Mouse (Mus musculus): ENCODE data around the gene Plk5. TPM values are rescaled to one million over a fixed set of nuclear protein-coding genes. Genes with fewer than 3 reads are reported as not detected.

The Plk5 gene
- polyA plus RNA-seq, 1 experiment from 2014 or later: not detected

DNA sequence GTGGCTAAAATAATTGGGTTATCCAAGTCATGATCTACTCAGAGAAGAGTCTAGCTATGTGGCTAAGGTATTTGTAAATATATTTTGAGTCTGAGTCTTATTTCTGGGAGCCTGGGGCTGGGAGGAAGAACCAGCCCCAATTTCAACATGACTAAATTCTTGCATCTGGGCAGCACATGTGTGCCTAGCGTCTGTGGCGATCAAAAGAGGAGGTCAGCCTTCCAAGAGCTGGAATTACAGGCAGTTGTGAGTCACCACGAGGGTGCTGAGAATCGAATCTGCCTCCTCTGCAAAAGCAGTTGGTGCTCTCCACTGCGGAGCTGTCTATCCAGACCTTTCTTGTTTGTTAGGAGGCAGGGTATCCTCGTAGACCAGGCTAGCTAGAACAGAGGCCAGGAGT lies 9.5 kb downstream of the Plk5 start:
- no peaks in the 10 kb centered on the region for H3K4me1 ChIP-seq (ENCODE audit: control insufficient read depth in 2 of 2, insufficient read depth in 2 of 2, low read length in 2 of 2)
- no peak overlapping the region for H3K4me2 ChIP-seq (ENCODE audit: low read length)
- WGBS: 64% methylated on average over 6 of the region's 6 CpGs
- no peak for ATAC-seq (ENCODE audit: insufficient number of reproducible peaks, insufficient read depth, low FRiP score, low read depth)
- no peak overlapping the region for H3K9ac ChIP-seq (ENCODE audit: low read length)
- H3K27me3 ChIP-seq (ENCODE audit: control insufficient read depth, insufficient read depth, low read length): peaks cover 31% of the 10 kb centered on the region
- no peak overlapping the region for H3K4me3 ChIP-seq (ENCODE audit: control insufficient read depth in 1 of 2, insufficient read depth in 1 of 2, low read depth in 1 of 2, low read length in 2 of 2)
- H3K36me3 ChIP-seq (ENCODE audit: control insufficient read depth, insufficient read depth, low read length): no peaks in the 10 kb centered on the region
- no peak overlapping the region for H3K27ac ChIP-seq (replicated peaks in 1 of 2; ENCODE audit: control insufficient read depth in 1 of 2, insufficient read depth in 1 of 2, low read depth in 2 of 2, low read length in 2 of 2)
- H3K9me3 ChIP-seq (ENCODE audit: control insufficient read depth, low read length): no peaks in the 10 kb centered on the region

GRCm38 (mm10) chr10:80367954-80368353 lies 11.7 kb downstream of the Plk5 start:
- Histone ChIP-seq H3K27ac (replicated peaks in 1 of 2; ENCODE audit: control insufficient read depth in 1 of 2, insufficient read depth in 1 of 2, low read depth in 2 of 2, low read length in 2 of 2) (no peak overlapping the region), H3K9ac (ENCODE audit: low read length) (no peak overlapping the region), H3K36me3 (ENCODE audit: control insufficient read depth, insufficient read depth, low read length) (no peaks in the 10 kb centered on the region), H3K9me3 (ENCODE audit: control insufficient read depth, low read length) (no peaks in the 10 kb centered on the region), H3K4me2 (ENCODE audit: low read length) (no peak overlapping the region), H3K4me3 (ENCODE audit: control insufficient read depth in 1 of 2, insufficient read depth in 1 of 2, low read depth in 1 of 2, low read length in 2 of 2) (no peak overlapping the region), H3K27me3 (ENCODE audit: control insufficient read depth, insufficient read depth, low read length) (peaks cover 25% of the 10 kb centered on the region), H3K4me1 (ENCODE audit: control insufficient read depth in 2 of 2, insufficient read depth in 2 of 2, low read length in 2 of 2) (0 out of 4 replicates have a peak, but pooled peaks cover 0 to 3% of the 10 kb centered on the region in 2 experiments)
- no peak for ATAC-seq (ENCODE audit: insufficient number of reproducible peaks, insufficient read depth, low FRiP score, low read depth)
- WGBS: 52% methylated on average over 5 of the region's 5 CpGs

DNA sequence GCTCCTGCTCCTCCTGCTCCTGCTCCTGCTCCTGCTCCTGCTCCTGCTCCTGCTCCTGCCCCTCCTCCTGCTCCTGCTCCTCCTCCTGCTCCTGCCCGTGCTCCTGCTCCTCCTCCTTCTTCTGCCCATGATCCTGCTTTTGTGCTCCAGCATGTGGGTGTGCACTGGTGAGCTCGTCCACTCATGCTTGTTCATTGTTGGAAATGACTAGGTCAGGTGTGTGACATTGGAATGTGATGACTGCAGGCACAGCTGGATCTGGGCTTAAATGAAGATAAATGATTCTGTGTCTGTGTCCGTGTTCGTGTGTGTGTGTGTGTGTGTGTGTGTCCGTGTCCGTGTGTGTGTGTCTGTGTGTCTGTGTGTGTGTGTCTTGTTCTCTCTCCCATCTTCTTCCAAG lies 12.1 kb downstream of the Plk5 start:
- H3K36me3 ChIP-seq (ENCODE audit: control insufficient read depth, insufficient read depth, low read length): no peaks in the 10 kb centered on the region
- H3K27me3 ChIP-seq (ENCODE audit: control insufficient read depth, insufficient read depth, low read length): peaks cover 23% of the 10 kb centered on the region
- H3K9me3 ChIP-seq (ENCODE audit: control insufficient read depth, low read length): no peaks in the 10 kb centered on the region
- WGBS: 81% methylated on average over 6 of the region's 6 CpGs
- 0 out of 4 replicates have a peak, but pooled peaks cover 0 to 3% of the 10 kb centered on the region in 2 experiments for H3K4me1 ChIP-seq (ENCODE audit: control insufficient read depth in 2 of 2, insufficient read depth in 2 of 2, low read length in 2 of 2)
- H3K4me2 ChIP-seq (ENCODE audit: low read length): no peak overlapping the region
- H3K4me3 ChIP-seq (ENCODE audit: control insufficient read depth in 1 of 2, insufficient read depth in 1 of 2, low read depth in 1 of 2, low read length in 2 of 2): no peak overlapping the region
- no peak overlapping the region for H3K27ac ChIP-seq (replicated peaks in 1 of 2; ENCODE audit: control insufficient read depth in 1 of 2, insufficient read depth in 1 of 2, low read depth in 2 of 2, low read length in 2 of 2)
- no peak overlapping the region for H3K9ac ChIP-seq (ENCODE audit: low read length)
- ATAC-seq (ENCODE audit: insufficient number of reproducible peaks, insufficient read depth, low FRiP score, low read depth): no peak

DNA sequence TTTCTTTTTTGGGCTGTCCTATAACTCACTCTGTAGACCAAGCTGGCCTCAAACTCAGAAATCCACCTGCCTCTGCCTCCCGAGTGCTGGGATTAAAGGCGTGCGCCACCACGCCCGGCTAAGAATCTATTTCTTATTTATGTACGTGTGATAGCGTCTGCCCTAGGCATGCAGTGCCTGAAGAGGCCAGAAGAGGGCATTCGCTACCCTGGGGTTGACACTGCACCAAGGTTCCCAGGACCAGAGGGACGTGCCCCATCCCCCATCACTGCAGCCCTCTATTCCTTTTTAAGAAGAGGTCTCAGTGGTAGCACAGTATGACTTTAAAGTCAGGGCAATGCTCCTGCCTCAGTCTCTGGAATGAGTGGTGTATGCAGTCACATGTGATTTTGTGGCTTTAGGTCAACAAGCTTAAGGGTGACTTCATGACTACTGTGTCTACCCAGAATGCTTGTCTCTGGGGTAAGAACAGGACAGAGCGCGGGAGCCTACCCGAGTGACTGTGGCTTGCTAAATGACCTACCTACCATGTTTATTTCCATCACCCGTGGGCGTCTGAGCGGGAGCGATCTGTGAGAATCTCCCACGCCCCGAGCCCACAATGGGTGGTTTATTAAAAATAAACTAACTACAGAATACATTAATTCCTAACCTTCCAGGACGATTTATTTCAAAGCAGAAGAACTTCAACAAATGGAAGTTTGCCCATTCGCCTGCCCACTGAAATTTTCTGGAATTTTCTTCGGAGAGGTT lies 13.9 kb downstream of the Plk5 start:
- Histone ChIP-seq H3K4me3 (ENCODE audit: control insufficient read depth in 1 of 2, insufficient read depth in 1 of 2, low read depth in 1 of 2, low read length in 2 of 2) (no peak overlapping the region), H3K36me3 (ENCODE audit: control insufficient read depth, insufficient read depth, low read length) (no peaks in the 10 kb centered on the region), H3K9me3 (ENCODE audit: control insufficient read depth, low read length) (no peaks in the 10 kb centered on the region), H3K4me2 (ENCODE audit: low read length) (no peak overlapping the region), H3K4me1 (ENCODE audit: control insufficient read depth in 2 of 2, insufficient read depth in 2 of 2, low read length in 2 of 2) (0 out of 4 replicates have a peak, but pooled peaks cover 0 to 3% of the 10 kb centered on the region in 2 experiments), H3K9ac (ENCODE audit: low read length) (no peak overlapping the region), H3K27me3 (ENCODE audit: control insufficient read depth, insufficient read depth, low read length) (peaks cover 15% of the 10 kb centered on the region), H3K27ac (replicated peaks in 1 of 2; ENCODE audit: control insufficient read depth in 1 of 2, insufficient read depth in 1 of 2, low read depth in 2 of 2, low read length in 2 of 2) (no peak overlapping the region)
- 79% methylated on average over 21 of the region's 21 CpGs for WGBS
- no peak for ATAC-seq (ENCODE audit: insufficient number of reproducible peaks, insufficient read depth, low FRiP score, low read depth)

DNA sequence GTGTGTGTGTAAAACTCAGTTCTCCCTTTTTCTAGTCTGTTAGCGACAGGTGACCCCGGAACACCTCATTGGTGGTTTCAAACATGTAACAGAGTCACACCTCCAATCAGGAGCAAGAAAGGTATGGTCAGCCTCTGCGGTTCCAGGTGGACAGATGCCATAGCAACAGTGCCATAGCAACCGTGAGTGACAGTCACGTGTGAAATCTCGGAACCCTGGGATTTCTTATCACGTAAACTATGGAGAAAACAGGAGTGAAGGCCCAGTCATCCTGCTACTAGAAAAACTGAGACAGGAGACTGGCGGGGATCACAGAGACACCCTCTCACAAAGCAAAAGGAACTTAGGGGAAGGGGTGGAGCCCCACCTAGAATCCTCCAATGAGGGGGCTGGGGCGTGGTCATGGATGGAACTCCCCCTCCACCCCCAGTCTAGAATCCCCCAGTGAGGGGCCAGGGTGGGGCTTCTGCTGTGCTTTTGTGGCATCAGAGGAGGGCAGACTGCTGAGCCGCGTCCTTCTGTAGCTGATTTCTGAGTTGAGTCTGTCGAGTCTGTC lies 15.2 kb downstream of the Plk5 start:
- WGBS: 7% methylated on average over 12 of the region's 12 CpGs
- no peaks in the 10 kb centered on the region for H3K36me3 ChIP-seq (ENCODE audit: control insufficient read depth, insufficient read depth, low read length)

GRCm38 (mm10) chr10:80371983-80372382 lies 15.7 kb downstream of the Plk5 start:
- Histone ChIP-seq H3K4me2 (ENCODE audit: low read length) (peak overlapping the region; percentile 37; the same call in 1 of the 2 replicates), H3K4me3 (ENCODE audit: control insufficient read depth in 1 of 2, insufficient read depth in 1 of 2, low read depth in 1 of 2, low read length in 2 of 2) (no peak overlapping the region), H3K4me1 (ENCODE audit: control insufficient read depth in 2 of 2, insufficient read depth in 2 of 2, low read length in 2 of 2) (0 out of 4 replicates have a peak, but pooled peaks cover 0 to 3% of the 10 kb centered on the region in 2 experiments), H3K27me3 (ENCODE audit: control insufficient read depth, insufficient read depth, low read length) (peaks cover 9% of the 10 kb centered on the region; the same call in 1 of the 2 replicates), H3K27ac (replicated peaks in 1 of 2; ENCODE audit: control insufficient read depth in 1 of 2, insufficient read depth in 1 of 2, low read depth in 2 of 2, low read length in 2 of 2) (no peak overlapping the region), H3K9ac (ENCODE audit: low read length) (0 out of 2 replicates have a peak overlapping the region, but pooled peaks have one; percentile 21), H3K9me3 (ENCODE audit: control insufficient read depth, low read length) (no peaks in the 10 kb centered on the region), H3K36me3 (ENCODE audit: control insufficient read depth, insufficient read depth, low read length) (no peaks in the 10 kb centered on the region)
- WGBS: 53% methylated on average over 9 of the region's 9 CpGs
- ATAC-seq (ENCODE audit: insufficient number of reproducible peaks, insufficient read depth, low FRiP score, low read depth): no peak

More for the DNA sequence above, 15.2 kb downstream of the Plk5 start:
- H3K9me3 ChIP-seq (ENCODE audit: control insufficient read depth, low read length): no peaks in the 10 kb centered on the region
- no peak for ATAC-seq (ENCODE audit: insufficient number of reproducible peaks, insufficient read depth, low FRiP score, low read depth)
- peak overlapping the region; percentile 15 to 25; a peak in 2 of 4 replicates for H3K4me3 ChIP-seq (ENCODE audit: control insufficient read depth in 1 of 2, insufficient read depth in 1 of 2, low read depth in 1 of 2, low read length in 2 of 2)
- peak overlapping the region; percentile 37; the same call in 1 of the 2 replicates for H3K4me2 ChIP-seq (ENCODE audit: low read length)
- H3K9ac ChIP-seq (ENCODE audit: low read length): peak overlapping the region; percentile 21; the same call in 1 of the 2 replicates
- peaks cover 9% of the 10 kb centered on the region; the same call in 1 of the 2 replicates for H3K27me3 ChIP-seq (ENCODE audit: control insufficient read depth, insufficient read depth, low read length)
- H3K27ac ChIP-seq (replicated peaks in 1 of 2; ENCODE audit: control insufficient read depth in 1 of 2, insufficient read depth in 1 of 2, low read depth in 2 of 2, low read length in 2 of 2): no peak overlapping the region
- 0 out of 4 replicates have a peak, but pooled peaks cover 0 to 3% of the 10 kb centered on the region in 2 experiments for H3K4me1 ChIP-seq (ENCODE audit: control insufficient read depth in 2 of 2, insufficient read depth in 2 of 2, low read length in 2 of 2)

DNA sequence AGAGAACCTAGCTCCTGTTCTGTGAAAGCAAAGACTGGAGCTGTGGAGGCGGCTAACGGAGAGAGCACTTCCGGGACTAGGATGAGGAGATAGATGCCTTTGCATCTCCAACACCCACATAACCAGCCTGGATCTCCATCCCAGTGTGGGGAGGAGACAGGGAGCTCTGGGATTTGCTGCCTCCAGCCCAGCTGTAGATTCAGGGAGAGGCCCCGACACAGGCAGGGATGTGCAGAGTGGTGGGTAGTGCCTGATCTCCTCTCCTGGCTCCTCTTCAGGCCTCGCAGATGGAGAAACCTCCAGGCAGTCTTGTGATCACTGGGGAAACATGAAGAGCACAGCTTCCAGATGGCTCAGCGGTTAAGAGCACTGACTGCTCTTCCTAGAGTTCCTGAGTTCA lies 16.4 kb downstream of the Plk5 start:
- ATAC-seq (ENCODE audit: insufficient number of reproducible peaks, insufficient read depth, low FRiP score, low read depth): no peak
- Histone ChIP-seq H3K4me3 (ENCODE audit: control insufficient read depth in 1 of 2, insufficient read depth in 1 of 2, low read depth in 1 of 2, low read length in 2 of 2) (no peak overlapping the region), H3K4me1 (ENCODE audit: control insufficient read depth in 2 of 2, insufficient read depth in 2 of 2, low read length in 2 of 2) (0 out of 4 replicates have a peak, but pooled peaks cover 0 to 3% of the 10 kb centered on the region in 2 experiments), H3K9ac (ENCODE audit: low read length) (no peak overlapping the region), H3K27ac (replicated peaks in 1 of 2; ENCODE audit: control insufficient read depth in 1 of 2, insufficient read depth in 1 of 2, low read depth in 2 of 2, low read length in 2 of 2) (no peak overlapping the region), H3K36me3 (ENCODE audit: control insufficient read depth, insufficient read depth, low read length) (no peaks in the 10 kb centered on the region), H3K9me3 (ENCODE audit: control insufficient read depth, low read length) (no peaks in the 10 kb centered on the region), H3K4me2 (ENCODE audit: low read length) (no peak overlapping the region), H3K27me3 (ENCODE audit: control insufficient read depth, insufficient read depth, low read length) (peaks cover 6% of the 10 kb centered on the region; the same call in 1 of the 2 replicates)
- 75% methylated on average over 6 of the region's 6 CpGs for WGBS
